Mouse (Mus musculus) hindbrain, embryonic 16.5 days (tissue): ENCODE data around the gene Xkrx. TPM values are rescaled to one million over a fixed set of nuclear protein-coding genes. Genes with fewer than 3 reads are reported as not detected.

Experiments used
- ATAC-seq: fragments of 200-750 bp; cut with Nextera tagmentation; 2 replicates; pipeline ENCODE4 v1.8.0; 2017; ENCODE audit warnings: moderate TSS enrichment, moderate library complexity
- H3K27ac ChIP-seq: fragments of 300-500 bp; sonication (generic); 2 replicates; pipeline ENCODE4 v1.5.1; 2014; ENCODE audit warnings: low read depth, mild to moderate bottlenecking, control low read depth, low read length, moderate library complexity
- H3K27me3 ChIP-seq: fragments of 300-500 bp; sonication (generic); replicated peaks from 2 replicates; pipeline ENCODE4 v1.6.1; 2014; ENCODE audit warnings: low read length; ENCODE audit not compliant: control insufficient read depth, insufficient read depth
- H3K36me3 ChIP-seq: fragments of 300-500 bp; sonication (generic); 2 replicates; pipeline ENCODE4 v1.6.1; 2014; ENCODE audit warnings: mild to moderate bottlenecking, low read length, moderate library complexity, mixed read lengths; ENCODE audit not compliant: control insufficient read depth, insufficient read depth
- H3K4me1 ChIP-seq: fragments of 300-500 bp; sonication (generic); 2 replicates; pipeline ENCODE4 v1.6.1; 2014; ENCODE audit warnings: low read depth, low read length; ENCODE audit not compliant: control insufficient read depth, insufficient read depth
- H3K4me2 ChIP-seq: fragments of 300-500 bp; sonication (generic); 2 replicates; pipeline ENCODE4 v1.6.1; 2014; ENCODE audit warnings: mild to moderate bottlenecking, low read length, control low read depth, moderate library complexity
- H3K4me3 ChIP-seq: fragments of 300-500 bp; sonication (generic); 2 replicates; pipeline ENCODE4 v1.5.1; 2014; ENCODE audit warnings: mild to moderate bottlenecking, low read length, control low read depth, moderate library complexity
- H3K9ac ChIP-seq: fragments of 300-500 bp; sonication (generic); 2 replicates; pipeline ENCODE4 v1.6.1; 2014; ENCODE audit warnings: low read depth, mild to moderate bottlenecking, control low read depth, low read length, moderate library complexity
- H3K9me3 ChIP-seq: fragments of 300-500 bp; sonication (generic); 2 replicates; pipeline ENCODE4 v1.6.1; 2014; ENCODE audit warnings: mild to moderate bottlenecking, low read length, moderate library complexity; ENCODE audit not compliant: control insufficient read depth
- WGBS: fragments of 180-500 bp; shearing (Covaris S2); extraction: QIAGEN DNeasy Blood & Tissue Kit; methylation state at CpG from one replicate; pipeline ENCODE4 v1.1.7; 2014; 5-methylcytosine and 5-hydroxymethylcytosine counted together
- polyA plus RNA-seq: library from polyadenylated mRNA; unstranded; fragments of >200 nt; fragmentation: Nextera tagmentation; extraction: Ambion mirVana; gene quantifications from 2 replicates; pipeline ENCODE4 v1.2.1, GENCODE M21; 2015

Gene Xkrx
- polyA plus RNA-seq, 1 experiment from 2014 or later = 0.95 TPM

- no peaks in the 10 kb centered on the region for H3K9me3 ChIP-seq
- no peak overlapping the region for H3K27ac ChIP-seq
- no peaks in the 10 kb centered on the region for H3K36me3 ChIP-seq
- ATAC-seq = no peak
- WGBS = 41% methylated on average over 7 of the region's 7 CpGs
- no peaks in the 10 kb centered on the region for H3K4me1 ChIP-seq
- no peaks in the 10 kb centered on the region for H3K27me3 ChIP-seq
- no peak overlapping the region for H3K4me2 ChIP-seq
- H3K4me3 ChIP-seq = no peak overlapping the region
- no peak overlapping the region for H3K9ac ChIP-seq
These were observed 3.7 kb downstream of the Xkrx start for GRCm38 (mm10) chrX:134158151-134158550.

- 86% methylated on average over 4 of the region's 4 CpGs for WGBS
- H3K4me1 ChIP-seq = no peaks in the 10 kb centered on the region
- no peaks in the 10 kb centered on the region for H3K9me3 ChIP-seq
- no peak overlapping the region for H3K4me2 ChIP-seq
- H3K27ac ChIP-seq = no peak overlapping the region
- H3K36me3 ChIP-seq = no peaks in the 10 kb centered on the region
- H3K27me3 ChIP-seq = no peaks in the 10 kb centered on the region
- H3K9ac ChIP-seq = no peak overlapping the region
- H3K4me3 ChIP-seq = no peak overlapping the region
- ATAC-seq = no peak
These were observed 19.9 kb downstream of the Xkrx start for GRCm38 (mm10) chrX:134141986-134142385.

DNA sequence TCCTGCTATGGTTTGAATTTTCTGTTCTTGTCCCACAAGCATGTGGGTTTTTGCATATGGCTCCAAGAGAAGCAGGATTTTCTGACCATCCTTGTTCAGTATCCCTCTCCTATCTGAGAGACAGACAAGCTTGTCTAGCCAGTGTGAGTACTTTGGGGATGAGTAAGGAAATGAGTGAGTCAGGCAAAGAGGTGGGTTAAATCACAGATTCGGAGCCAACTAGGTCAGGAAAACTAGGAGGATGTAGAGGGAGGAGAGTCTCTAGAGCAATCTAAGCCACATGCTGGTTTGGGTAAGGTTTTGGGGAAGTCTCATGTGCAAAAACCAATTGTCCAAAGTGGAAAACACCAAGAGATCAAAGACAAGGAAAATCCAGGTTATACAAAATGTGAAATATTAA, 20.3 kb downstream of the Xkrx start:
- WGBS = 80% methylated on average over 1 of the region's 1 CpGs
- Histone ChIP-seq H3K4me1 (no peaks in the 10 kb centered on the region), H3K9me3 (no peaks in the 10 kb centered on the region), H3K27me3 (no peaks in the 10 kb centered on the region), H3K9ac (no peak overlapping the region), H3K27ac (no peak overlapping the region), H3K4me2 (no peak overlapping the region), H3K4me3 (no peak overlapping the region), H3K36me3 (no peaks in the 10 kb centered on the region)
- no peak for ATAC-seq

DNA sequence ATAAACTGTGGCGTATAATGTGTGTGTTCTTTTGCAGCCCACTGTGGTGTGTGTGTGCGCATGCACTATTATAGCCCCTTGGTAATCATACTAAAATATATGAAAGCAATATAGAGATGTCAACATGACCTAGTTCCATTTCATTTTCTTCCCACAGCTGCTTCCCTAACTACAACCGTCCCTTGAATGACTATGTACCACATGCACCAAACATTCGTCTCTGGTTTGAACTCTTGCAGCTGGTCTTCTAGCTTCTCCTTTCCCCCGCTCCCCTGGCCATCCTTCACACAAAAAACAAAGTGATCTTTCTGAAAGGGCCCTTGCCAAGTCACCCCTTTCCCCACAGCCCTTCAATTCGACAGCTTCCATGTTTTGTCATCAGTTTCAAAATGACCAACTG, 21.9 kb downstream of the Xkrx start:
- Histone ChIP-seq H3K36me3 (no peaks in the 10 kb centered on the region), H3K27me3 (no peaks in the 10 kb centered on the region), H3K9me3 (no peaks in the 10 kb centered on the region), H3K4me3 (no peak overlapping the region), H3K4me2 (no peak overlapping the region), H3K27ac (no peak overlapping the region), H3K4me1 (no peaks in the 10 kb centered on the region), H3K9ac (no peak overlapping the region)
- WGBS = 79% methylated on average over 6 of the region's 6 CpGs
- no peak for ATAC-seq

- Histone ChIP-seq H3K4me2 (no peak overlapping the region), H3K9me3 (no peaks in the 10 kb centered on the region), H3K27me3 (no peaks in the 10 kb centered on the region), H3K27ac (no peak overlapping the region), H3K36me3 (no peaks in the 10 kb centered on the region), H3K4me1 (no peaks in the 10 kb centered on the region), H3K9ac (no peak overlapping the region), H3K4me3 (no peak overlapping the region)
- WGBS = 62% methylated on average over 3 of the region's 3 CpGs
- no peak for ATAC-seq
These were observed 28.1 kb downstream of the Xkrx start for GRCm38 (mm10) chrX:134133821-134134220.

GRCm38 (mm10) chrX:134132295-134132694, 29.6 kb downstream of the Xkrx start:
- no peaks in the 10 kb centered on the region for H3K9me3 ChIP-seq
- no peak overlapping the region for H3K9ac ChIP-seq
- 29% methylated on average over 5 of the region's 5 CpGs for WGBS
- H3K4me1 ChIP-seq = no peaks in the 10 kb centered on the region
- H3K4me2 ChIP-seq = no peak overlapping the region
- H3K4me3 ChIP-seq = no peak overlapping the region
- no peak overlapping the region for H3K27ac ChIP-seq
- no peak; the same call in 1 of the 2 replicates for ATAC-seq
- H3K36me3 ChIP-seq = no peaks in the 10 kb centered on the region
- no peaks in the 10 kb centered on the region for H3K27me3 ChIP-seq

GRCm38 (mm10) chrX:134128549-134128948, 33.3 kb downstream of the Xkrx start:
- H3K4me3 ChIP-seq = no peak overlapping the region
- no peak for ATAC-seq
- no peaks in the 10 kb centered on the region for H3K4me1 ChIP-seq
- no peaks in the 10 kb centered on the region for H3K9me3 ChIP-seq
- WGBS = 89% methylated on average over 3 of the region's 3 CpGs
- H3K36me3 ChIP-seq = no peaks in the 10 kb centered on the region
- H3K27ac ChIP-seq = no peak overlapping the region
- no peak overlapping the region for H3K9ac ChIP-seq
- H3K4me2 ChIP-seq = no peak overlapping the region
- H3K27me3 ChIP-seq = no peaks in the 10 kb centered on the region

DNA sequence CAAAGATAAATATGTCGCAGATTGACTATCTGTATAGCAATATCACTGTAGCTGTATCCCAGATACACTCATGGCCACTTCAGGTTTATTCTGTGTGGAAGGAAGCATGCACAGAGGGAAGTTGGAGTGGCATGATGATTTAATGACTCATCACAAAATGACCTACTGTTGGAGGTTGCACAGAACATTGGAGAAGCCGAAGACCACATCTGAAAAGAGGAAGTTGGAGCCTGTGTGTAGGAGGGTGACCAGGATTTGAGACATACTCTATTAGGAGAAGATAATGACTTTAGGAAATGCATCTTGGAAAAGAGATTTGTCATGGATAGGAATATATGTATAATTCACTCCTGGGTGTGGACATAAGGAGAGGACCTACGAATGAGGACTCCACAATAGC, 45.5 kb downstream of the Xkrx start:
- 80% methylated on average over 3 of the region's 3 CpGs for WGBS
- Histone ChIP-seq H3K27me3 (no peaks in the 10 kb centered on the region), H3K4me3 (no peak overlapping the region), H3K4me2 (no peak overlapping the region), H3K4me1 (no peaks in the 10 kb centered on the region), H3K36me3 (no peaks in the 10 kb centered on the region), H3K9me3 (no peaks in the 10 kb centered on the region), H3K27ac (no peak overlapping the region), H3K9ac (no peak overlapping the region)
- no peak for ATAC-seq

DNA sequence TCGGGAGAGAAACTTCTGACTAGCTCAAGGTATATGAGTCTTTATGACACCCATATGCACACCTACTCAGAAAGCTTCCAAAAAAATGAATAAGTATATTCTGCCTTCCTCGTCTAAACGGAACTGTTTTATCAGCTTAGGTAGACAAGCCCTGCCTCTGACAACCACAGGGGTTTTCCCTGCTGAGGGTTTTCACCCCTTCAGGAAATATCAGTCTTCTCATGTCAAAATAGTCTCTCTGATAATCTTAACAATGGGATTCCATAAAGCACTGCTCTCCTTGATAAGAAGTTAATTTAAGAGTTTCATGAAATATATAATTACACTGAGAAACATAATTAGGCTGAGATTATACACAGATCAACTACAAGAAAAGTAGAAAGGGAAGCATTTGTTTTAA, 50.1 kb downstream of the Xkrx start:
- 87% methylated on average over 3 of the region's 3 CpGs for WGBS
- no peaks in the 10 kb centered on the region for H3K27me3 ChIP-seq

GRCm38 (mm10) chrX:134102641-134103040, 59.2 kb downstream of the Xkrx start:
- ATAC-seq = no peak
- no peaks in the 10 kb centered on the region for H3K36me3 ChIP-seq
- no peaks in the 10 kb centered on the region for H3K27me3 ChIP-seq
- H3K9ac ChIP-seq = no peak overlapping the region
- WGBS = 63% methylated on average over 2 of the region's 2 CpGs
- no peak overlapping the region for H3K4me2 ChIP-seq
- no peaks in the 10 kb centered on the region for H3K9me3 ChIP-seq
- no peak overlapping the region for H3K27ac ChIP-seq
- no peaks in the 10 kb centered on the region for H3K4me1 ChIP-seq
- H3K4me3 ChIP-seq = no peak overlapping the region

More for the DNA sequence above, 50.1 kb downstream of the Xkrx start:
- H3K9ac ChIP-seq = no peak overlapping the region
- no peak overlapping the region for H3K27ac ChIP-seq
- H3K4me2 ChIP-seq = no peak overlapping the region
- ATAC-seq = no peak
- no peaks in the 10 kb centered on the region for H3K9me3 ChIP-seq
- H3K36me3 ChIP-seq = no peaks in the 10 kb centered on the region
- no peaks in the 10 kb centered on the region for H3K4me1 ChIP-seq
- no peak overlapping the region for H3K4me3 ChIP-seq
